Mouse (Mus musculus): Measurements from ENCODE around the gene Tctex1d1. TPM values are rescaled to one million over a fixed set of nuclear protein-coding genes. Genes with fewer than 3 reads are reported as not detected.

Gene Tctex1d1
- total RNA-seq (2021), result not detected
- long read RNA-seq, experiment 1, result 0 reads
- long read RNA-seq, experiment 2, result 0 reads

DNA sequence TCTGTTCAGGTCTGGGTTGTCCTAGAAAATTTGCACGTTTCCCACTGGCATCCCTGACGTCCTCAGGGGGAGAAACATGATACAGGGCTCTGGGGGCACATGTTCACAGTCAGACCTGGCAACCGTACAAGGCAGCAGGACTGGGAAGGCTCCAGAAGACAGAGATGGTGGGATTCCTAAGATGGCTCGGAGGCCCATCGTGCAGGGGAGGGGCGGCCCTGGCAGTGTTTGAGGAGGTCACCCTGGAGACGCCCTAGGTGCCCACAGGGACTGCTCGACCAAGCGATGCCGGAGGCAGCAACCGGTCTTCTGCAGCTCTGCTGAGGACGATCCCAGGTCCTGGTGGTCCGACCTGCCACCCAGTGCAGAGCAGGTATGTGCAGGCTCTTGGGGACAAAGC lies at the start of gene Tctex1d1:
Gene Tctex1d1 (plus strand): TSS at position 167 of the 400 bp plus-strand sequence.
- DNase-seq, result peak; percentile 26

- no peak for DNase-seq
Measured at GRCm38 (mm10) chr4:102929491-102929890, 48.9 kb upstream of the Tctex1d1 start.

- no peak for DNase-seq
Measured at GRCm38 (mm10) chr4:102930679-102931078, 47.7 kb upstream of the Tctex1d1 start.

- no peak for DNase-seq
Measured at GRCm38 (mm10) chr4:102940266-102940665, 38.1 kb upstream of the Tctex1d1 start.

- no peak for DNase-seq
Measured at GRCm38 (mm10) chr4:102940738-102941137, 37.7 kb upstream of the Tctex1d1 start.

DNA sequence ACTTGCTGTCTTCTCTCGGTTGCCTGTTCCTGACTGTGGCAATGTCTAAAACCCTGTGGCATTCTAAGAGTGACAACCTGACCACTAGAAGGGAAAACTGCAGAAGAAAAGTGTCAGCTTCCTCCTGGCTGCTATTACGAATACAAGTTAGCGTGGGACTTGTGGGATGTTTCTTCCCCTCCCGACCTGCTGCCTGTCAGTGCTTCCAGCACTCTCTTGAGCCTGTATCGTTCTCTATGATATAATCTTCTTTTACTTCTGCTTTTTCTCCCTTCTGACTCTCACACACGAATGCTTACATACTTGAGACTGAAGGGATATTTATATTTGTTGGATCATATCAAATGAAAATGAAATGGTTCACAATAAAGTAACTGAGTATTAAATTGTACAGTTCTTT lies 34.1 kb upstream of the Tctex1d1 start:
- no peak for DNase-seq

GRCm38 (mm10) chr4:102952476-102952875 lies 25.9 kb upstream of the Tctex1d1 start:
- no peak for DNase-seq

DNA sequence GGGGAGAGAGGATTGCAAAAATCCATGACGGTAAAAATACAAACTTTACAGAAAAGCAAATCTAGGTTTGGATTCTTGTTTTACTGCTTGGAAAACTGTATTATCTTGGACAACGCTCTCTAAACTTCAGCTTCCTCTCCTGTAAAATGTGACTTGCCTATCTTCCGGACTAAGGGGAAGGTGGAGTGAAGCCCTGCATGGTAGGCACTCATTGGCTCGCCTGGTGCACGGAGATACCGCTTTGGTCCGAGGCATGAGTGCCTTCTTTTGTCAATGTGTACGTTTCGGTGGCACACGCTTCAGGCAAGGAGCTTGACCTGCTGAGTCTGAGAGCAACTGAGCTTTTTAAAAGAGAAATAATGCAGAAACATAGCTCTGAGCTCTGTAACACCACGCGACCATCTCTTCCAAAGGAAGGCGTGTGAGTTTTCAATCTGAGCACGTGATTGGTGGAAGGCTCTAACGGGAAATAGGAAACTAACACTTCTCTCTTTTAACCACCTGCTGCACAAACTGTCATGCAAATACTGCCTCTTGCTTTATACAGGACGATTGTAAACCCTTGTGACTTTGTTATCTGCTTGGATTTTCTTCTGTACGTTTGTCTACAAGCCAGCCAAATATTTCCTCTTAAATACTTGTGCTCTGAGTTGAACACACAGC lies 23.0 kb upstream of the Tctex1d1 start:
- no peak for DNase-seq

DNA sequence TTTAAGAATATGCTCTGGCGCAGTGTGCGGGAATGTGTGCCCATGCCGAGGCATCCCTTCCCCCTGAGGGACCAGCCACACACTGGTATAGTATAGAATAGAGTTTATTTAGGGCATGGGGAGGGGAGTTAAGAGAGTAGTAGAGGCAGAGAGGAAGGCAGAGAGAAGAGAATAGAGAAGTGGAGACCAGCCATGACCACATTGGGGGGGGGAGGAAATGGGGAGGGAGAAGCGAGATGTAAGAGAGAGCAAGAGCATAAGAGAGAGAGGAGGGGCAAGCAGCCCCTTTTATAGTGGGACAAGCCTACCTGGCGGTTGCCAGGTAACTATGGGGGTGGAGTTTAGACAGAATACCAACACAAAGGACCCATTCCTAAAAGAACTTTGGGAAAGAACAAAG lies 19.0 kb upstream of the Tctex1d1 start:
- DNase-seq, result no peak

GRCm38 (mm10) chr4:102964174-102964573 lies 14.2 kb upstream of the Tctex1d1 start:
- no peak for DNase-seq

GRCm38 (mm10) chr4:102967811-102968210 lies 10.6 kb upstream of the Tctex1d1 start:
- no peak for DNase-seq

GRCm38 (mm10) chr4:102969599-102969998 lies 8.8 kb upstream of the Tctex1d1 start:
- no peak for DNase-seq

GRCm38 (mm10) chr4:102971159-102971558 lies 7.2 kb upstream of the Tctex1d1 start:
- no peak for DNase-seq

GRCm38 (mm10) chr4:102972071-102972470 lies 6.3 kb upstream of the Tctex1d1 start:
- no peak for DNase-seq

DNA sequence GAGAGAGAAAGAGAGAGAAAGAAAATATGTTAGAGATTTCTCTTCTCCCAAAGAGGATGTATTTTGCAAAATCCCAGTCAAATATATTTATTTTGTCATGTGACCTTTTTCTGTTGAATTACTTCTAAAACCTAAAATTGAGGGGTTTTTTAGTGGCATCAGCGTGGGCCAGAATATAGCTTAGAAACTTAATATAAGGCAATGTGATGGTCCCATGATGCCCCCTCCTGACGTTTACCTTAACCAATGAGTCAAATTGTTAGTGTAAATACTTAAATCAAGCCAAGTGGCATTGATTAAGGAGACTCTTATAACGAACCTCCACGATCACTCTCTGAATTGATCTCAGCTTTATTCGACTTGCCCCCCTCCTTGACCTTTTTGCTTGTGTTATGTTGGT lies 4.2 kb upstream of the Tctex1d1 start:
- no peak for DNase-seq

DNA sequence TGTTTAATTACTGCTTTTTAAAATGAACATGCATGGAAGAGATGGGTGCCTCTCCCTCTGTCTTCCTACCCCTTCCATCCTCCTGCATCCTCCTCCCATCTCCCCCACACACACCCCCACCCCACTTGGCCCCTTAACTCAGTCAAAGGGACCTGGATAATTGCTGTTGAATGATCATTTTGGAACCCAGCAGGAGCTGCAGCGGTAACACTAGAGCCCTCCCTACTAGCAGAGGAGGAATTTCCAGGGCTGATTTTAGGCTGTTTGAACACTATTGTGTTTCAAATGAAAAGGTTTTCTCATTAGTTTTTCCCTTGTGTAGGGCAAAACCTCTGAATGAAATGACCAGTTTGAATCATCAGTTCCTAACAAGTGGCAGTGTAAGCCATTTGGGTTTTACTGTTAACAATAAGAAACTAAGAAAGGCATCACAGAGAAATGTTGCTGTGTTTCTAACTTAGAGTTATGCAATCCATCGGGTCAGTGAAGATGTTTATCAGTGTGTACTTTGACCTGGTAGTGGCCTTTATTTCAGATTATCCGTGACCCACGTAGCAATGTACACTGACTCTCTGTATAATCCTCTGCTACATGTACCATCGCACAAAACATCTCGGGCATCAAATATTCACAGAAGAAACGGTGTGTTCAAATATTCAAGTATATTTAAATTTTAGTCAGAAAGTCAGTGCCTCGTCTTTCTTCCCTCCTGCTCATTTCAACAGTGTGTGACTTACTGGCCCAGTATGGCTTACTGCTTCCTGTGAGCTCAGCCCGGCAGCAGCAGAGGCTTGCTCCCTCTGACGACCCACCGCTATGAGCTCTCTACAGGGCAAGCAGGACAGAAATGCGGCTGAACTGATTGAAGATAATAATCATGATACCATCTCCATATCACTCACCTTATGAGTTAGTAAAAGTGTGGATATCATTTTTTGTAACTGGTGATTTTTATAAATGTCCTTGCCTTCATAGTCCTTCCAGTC lies 1.8 kb upstream of the Tctex1d1 start:
- DNase-seq, result no peak

- DNase-seq, result no peak
Measured at GRCm38 (mm10) chr4:102977778-102978321, 556 bp upstream of the Tctex1d1 start.

GRCm38 (mm10) chr4:102979385-102979784 lies 979 bp downstream of the Tctex1d1 start:
- no peak for DNase-seq

- DNase-seq, result no peak
Measured at GRCm38 (mm10) chr4:102981709-102982108, 3.3 kb downstream of the Tctex1d1 start.

- DNase-seq, result no peak
Measured at GRCm38 (mm10) chr4:102986173-102986572, 7.8 kb downstream of the Tctex1d1 start.

DNA sequence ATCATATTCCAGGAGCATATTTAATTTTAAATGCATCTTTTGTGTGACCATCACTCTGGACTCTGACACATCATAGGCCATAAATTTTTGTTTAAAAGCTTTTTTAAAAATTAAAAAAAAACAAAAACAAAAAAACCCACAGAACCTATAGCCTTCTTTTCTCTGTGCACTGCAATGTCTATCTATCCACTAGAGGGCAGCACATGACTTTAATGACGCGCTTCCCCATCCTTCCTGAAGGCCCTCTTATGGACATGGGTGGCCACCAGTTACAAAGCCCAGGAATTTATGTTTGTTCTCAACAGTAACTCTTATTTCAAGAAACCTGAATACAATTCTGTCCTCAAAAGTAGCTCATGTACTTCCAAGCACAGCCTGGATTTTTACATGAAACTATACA lies 8.5 kb downstream of the Tctex1d1 start:
- DNase-seq, result peak; percentile 41

DNA sequence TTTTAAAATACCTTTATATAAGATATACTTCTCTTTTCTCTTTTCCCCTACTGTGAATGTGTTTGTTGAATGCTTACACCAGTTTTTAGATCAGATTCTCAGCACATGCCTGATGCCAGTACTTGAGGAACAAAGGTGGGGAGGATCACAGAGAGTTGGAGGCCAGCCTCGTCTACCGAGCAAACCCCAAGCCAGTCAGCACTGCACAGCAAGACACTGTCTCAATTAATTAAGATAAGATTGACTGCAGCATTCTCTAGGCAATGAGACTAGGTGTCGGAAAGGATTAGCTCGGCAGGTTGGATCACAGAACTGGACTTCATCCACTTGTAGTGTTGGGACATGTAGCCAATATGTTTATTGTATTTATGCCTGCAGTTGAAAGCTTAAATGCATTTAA lies 8.9 kb downstream of the Tctex1d1 start:
- DNase-seq, result no peak

- no peak for DNase-seq
Measured at GRCm38 (mm10) chr4:102987756-102988155, 9.3 kb downstream of the Tctex1d1 start.

All from gastrocnemius, postnatal 10 days (tissue).